Mouse (Mus musculus) hematopoietic stem cell, adult 5-6 weeks (primary cell): ENCODE measurements around the gene Phactr1. TPM values are rescaled to one million over a fixed set of nuclear protein-coding genes. Genes with fewer than 3 reads are reported as not detected.

Experiments
- ATAC-seq, 2 experiments: fragments of 125-278 bp in 1 of 2; replicated peaks in 1 of 2; 2 replicates each; pipeline ENCODE4 v1.8.0; 2016 to 2017; ENCODE audit warnings: inconsistent platforms in 2 of 2, mild to moderate bottlenecking in 2 of 2, moderate number of reproducible peaks in 2 of 2, low read depth in 1 of 2, moderate TSS enrichment in 1 of 2; ENCODE audit not compliant: low FRiP score in 2 of 2, poor library complexity in 2 of 2, severe bottlenecking in 2 of 2, insufficient read depth in 1 of 2, low TSS enrichment in 1 of 2
- total RNA-seq: library from RNA; stranded (forward); fragments of 172-1452, 232-1000 nt; gene quantifications from 2 replicates; pipeline ENCODE4 v1.2.3, GENCODE M21; 2017

The Phactr1 gene
- total RNA-seq, 1 experiment from 2014 or later, result 1.0 TPM

GRCm38 (mm10) chr13:42976967-42977366, 296.5 kb downstream of the Phactr1 start:
- peak; percentile 17 to 53; a peak in 2 of 4 replicates for ATAC-seq

GRCm38 (mm10) chr13:42980581-42980980, 300.2 kb downstream of the Phactr1 start:
- ATAC-seq, result no peak

- no peak for ATAC-seq
Measured at GRCm38 (mm10) chr13:42982646-42983045, 302.2 kb downstream of the Phactr1 start.

DNA sequence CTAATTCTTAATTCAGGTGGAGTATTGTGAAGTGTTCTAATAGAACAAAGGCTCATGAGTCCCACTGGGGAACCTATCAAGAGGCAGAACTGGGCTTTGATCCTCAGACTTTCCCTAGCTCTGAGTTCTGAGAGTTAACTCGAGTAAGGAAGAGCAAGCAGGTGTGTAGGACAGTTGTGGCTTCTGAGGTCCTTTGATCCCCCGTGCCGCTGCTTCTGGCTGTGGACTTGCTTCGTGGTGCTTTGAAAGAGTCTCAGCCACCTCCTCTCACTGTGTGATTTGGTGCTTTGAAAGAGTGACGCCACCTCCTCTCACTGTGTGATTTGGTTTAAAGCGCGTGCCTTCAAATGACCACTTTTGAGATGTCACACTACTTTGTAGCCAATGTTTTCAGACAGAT, 305.4 kb downstream of the Phactr1 start:
- ATAC-seq, result no peak

DNA sequence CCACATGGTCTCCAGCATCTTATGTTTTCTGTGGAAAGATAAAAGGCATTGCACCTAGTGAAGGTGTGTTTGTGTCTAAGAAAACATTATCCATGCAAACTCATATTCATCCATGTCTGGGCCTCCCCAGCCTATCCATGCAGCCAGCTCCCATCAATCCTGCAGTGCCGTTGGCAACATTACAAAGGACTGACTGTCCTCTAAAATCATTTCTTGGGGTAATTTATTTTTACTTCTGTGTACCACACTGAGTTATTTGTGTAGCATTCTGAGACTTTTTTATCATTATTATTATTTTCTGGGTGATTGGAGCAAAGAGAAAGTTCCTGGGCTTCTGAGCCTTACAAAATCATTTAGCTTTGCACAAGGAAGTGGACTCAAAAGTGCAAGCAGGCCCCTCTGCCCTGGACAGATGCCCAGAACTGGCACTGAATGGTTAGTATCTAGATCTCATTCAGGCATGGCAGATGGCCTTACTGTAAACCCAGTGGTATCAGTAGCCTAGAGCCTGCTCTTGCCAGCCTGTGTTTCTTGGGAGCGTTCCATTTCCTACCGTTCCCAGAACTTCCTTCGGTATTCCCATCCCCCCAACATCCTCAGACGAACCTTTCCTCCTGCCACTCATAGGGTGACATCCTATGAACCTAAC, 307.6 kb downstream of the Phactr1 start:
- ATAC-seq, result no peak

- ATAC-seq, result no peak
Measured at GRCm38 (mm10) chr13:42989481-42989880, 309.1 kb downstream of the Phactr1 start.

GRCm38 (mm10) chr13:42990051-42990450, 309.6 kb downstream of the Phactr1 start:
- no peak for ATAC-seq

GRCm38 (mm10) chr13:42990493-42991111, 310.2 kb downstream of the Phactr1 start:
- no peak for ATAC-seq

DNA sequence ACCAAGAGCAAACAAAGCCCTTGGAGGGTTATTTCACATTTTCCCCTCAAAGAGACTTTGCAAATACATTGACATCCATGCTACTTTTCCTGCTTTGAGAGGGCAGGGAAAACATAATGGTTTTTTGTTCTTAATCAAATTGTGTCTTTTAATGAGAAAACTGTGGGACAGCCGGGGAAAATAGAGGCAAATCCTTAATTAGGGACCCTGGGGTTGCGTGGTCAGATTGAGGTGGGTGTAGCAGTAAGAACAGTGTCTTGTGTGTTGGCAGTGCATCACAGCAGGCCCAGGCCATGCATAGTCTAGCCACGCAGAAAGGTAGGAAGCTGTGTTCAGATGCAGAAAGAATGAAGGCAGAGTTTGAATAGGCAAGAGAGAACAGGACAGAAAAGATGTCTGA, 310.7 kb downstream of the Phactr1 start:
- no peak for ATAC-seq

- ATAC-seq, result no peak
Measured at GRCm38 (mm10) chr13:42992306-42992705, 311.9 kb downstream of the Phactr1 start.

DNA sequence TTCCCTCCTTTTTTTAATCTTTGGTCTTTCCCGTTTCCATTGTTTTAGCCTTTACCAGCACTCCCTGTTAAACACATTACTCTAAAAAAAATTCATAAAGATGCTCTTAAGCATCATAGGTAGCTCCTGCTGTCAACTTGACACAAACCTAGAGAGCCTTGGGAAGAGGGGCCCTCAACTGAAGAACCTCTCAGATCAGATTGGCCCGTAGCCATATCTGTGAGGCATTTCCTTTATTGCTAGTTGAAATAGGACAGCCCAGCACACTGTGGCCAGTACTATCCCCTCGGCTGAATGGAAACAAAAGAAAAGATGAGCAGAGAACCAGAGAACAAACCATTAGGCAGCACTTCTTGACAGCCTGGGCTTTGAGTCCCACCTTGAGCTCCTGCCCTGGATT, 313.9 kb downstream of the Phactr1 start:
- no peak for ATAC-seq

DNA sequence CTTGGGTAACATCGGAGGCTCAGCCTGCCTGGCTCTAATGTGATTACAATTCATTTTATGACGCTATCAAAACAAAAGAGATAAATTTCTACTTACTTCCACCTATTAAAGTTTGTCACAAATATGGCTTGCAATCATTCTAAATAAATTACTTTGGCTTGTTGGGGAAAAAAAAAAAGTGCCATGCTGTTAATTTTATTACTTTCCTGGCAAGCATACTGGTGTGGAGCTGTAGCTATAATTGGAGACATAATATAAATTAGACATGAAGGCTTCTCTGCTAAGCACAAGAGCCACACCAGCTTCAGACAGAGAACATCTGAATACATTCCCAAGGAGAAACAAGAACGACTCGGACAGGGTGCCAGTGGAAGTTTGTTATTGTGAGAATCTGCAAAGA, 315.8 kb downstream of the Phactr1 start:
- ATAC-seq, result no peak

DNA sequence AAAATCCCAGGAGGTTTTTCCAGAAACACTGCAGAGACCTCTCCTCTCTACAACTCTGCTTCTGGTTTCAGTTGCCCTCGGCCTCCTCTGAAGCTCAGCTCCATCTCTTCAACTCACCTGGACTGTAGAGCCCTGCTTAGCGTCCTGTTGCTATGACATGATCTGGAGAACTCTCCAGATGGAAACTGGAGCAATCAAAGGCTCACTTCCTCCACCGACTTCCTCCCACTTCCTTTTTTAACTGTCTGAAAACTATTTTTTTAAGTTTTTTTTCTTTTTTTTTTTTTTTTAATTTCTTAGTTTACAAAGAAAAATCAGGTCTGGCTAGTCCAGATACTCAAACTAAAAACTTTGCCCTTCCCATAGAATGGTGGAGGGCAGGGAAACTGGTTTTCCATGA, 318.9 kb downstream of the Phactr1 start:
- ATAC-seq, result no peak

DNA sequence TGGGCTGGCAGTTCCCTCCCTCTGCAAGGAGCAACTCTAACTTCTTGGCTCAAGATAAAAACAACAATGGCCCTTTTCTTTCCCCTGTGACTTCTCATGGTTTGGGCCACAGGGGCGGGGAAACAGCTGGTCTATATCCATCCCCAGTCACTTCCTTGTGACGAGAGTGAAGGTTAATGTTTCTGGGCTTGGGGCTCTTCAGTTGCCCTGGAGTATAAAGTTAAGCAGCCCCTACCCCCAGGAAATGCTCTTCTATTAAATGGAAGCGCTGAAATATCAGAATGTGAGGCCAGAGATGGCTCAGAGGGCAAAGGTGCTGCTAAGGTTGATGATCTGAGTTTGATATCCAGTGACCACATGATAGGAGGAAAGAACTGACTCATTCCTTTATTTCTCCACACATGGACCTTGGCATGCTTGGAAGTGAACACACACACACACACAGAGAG, 324.7 kb downstream of the Phactr1 start:
- no peak for ATAC-seq

DNA sequence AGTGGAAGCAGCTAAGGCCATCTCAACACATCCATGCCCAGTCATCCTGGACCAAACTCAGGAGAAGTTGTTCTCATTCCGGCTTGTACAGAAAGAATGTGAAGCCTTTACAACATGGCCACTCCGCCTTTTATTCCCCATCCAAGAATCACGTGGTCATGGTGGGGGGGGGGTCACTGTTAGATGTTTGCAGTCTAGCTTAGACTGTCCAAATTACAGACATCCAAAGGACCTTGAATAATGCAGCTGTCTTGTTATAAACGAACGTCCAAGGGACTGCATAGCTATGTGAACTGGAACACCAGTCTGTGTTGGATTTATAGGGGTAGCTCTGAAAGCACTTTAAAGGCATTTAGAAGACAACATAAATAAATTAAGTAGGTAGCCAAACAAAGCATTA, 328.0 kb downstream of the Phactr1 start:
- ATAC-seq, result no peak

DNA sequence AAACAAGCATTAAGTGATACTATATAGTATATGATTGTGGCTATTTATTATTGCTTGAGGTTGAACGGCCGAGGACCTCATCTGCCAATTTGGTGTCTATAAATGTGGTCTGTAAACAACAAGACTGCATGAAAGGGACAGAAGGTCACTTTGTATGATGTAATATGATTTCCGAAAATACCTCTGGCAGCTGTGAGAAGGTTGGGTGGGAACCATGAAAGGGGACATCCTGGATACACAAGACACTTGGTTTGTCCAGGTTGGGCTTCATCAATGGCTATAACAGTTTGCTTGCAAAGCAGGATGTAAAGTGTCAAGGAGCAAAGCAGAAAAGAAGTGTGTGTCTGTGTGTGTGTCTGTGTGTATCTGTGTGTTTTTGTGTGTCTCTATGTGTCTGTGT, 329.2 kb downstream of the Phactr1 start:
- ATAC-seq, result no peak

DNA sequence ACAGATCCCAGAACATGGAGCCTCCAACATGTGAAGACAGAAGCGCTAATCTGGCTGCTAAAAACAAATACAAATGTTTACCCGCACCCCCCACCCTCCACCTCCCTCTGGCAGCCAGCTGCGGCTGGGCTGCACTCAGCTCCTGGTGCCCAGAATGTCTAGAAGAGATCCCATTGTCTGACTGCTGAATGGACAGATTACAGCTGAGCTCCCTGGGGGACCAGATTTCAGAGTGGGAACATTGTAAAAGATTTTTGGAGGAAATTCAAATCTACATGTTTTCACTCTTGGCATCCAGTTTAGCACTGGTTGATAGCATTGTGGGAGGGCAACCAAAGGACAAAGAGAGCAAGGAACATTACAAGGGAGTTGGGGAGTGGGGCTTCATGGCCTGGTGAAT, 331.1 kb downstream of the Phactr1 start:
- no peak for ATAC-seq

DNA sequence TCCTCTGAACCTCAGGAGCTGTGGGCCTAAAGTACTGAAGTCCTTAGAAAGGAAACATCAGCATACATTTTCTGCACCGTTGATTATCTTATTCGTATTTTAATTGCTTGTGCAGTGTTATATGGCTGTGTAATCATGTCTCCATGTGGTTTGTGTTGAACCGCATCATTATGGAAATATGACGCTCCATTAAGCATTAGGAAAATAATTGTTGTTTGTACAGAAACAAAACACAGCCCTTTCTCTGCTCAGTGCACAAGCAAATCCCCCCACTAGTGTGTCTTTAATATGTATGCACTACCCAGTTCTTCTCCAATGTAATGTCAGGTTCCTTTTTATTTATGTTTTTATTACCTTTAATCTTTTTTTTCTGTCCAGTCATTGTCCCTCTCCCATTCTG, 333.6 kb downstream of the Phactr1 start:
- ATAC-seq, result no peak

- ATAC-seq, result no peak
Measured at GRCm38 (mm10) chr13:43015768-43016167, 335.3 kb downstream of the Phactr1 start.
